Comparison of ENCODE assay signal across 17 mouse cellular contexts in the genomic region with DNA sequence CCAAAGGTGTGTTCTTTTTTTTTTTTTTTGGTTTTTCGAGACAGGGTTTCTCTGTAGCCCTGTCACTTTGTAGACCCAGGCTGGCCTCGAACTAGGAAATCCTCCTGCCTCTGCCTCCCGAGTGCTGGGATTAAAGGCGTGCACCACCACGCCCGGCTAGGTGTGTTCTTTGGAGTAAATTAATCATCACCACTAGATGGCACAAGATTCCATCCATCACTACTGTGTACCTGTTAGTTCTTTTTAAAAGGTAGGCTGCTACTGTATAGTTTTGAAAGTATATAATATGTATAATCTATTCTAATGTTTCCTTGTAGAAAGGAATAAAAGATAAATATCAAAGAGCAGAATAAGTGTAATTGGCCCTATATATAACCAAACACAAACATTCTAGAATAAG. TPM values are rescaled to one million over a fixed set of nuclear protein-coding genes. Genes with fewer than 3 reads are reported as not detected.
A peak's percentile ranks its signal among the peaks of the same experiment; 100 is the strongest.
DNase-seq lines count a peak whose midpoint lies in the region; ATAC-seq and TF ChIP-seq lines count a peak whose summit lies in the region.
"Had no signal": no experiment of that assay in that cellular context is flagged by ENCODE, and none has a peak within 500 bp of the region (broad histone marks: within the 10 kb centered on the region; RNA-seq: fewer than 3 reads in every experiment).

No protein-coding gene starts in this region.

- no peaks in the 10 kb centered on the region for H3K4me1 ChIP-seq in intestine, postnatal 0 days (replicated peaks; ENCODE audit: control insufficient read depth, insufficient read depth, low read length)
- no peaks in the 10 kb centered on the region for H3K4me1 ChIP-seq in intestine, embryonic 16.5 days (ENCODE audit: control insufficient read depth, insufficient read depth, low read length)
- 0 out of 2 replicates have a peak, but pooled peaks cover 3% of the 10 kb centered on the region for H3K4me1 ChIP-seq in lung, postnatal 0 days (ENCODE audit: insufficient read depth, low read depth, low read length)
- H3K4me1 ChIP-seq in MEL (ENCODE audit: control insufficient read depth in 1 of 2, insufficient read depth in 2 of 2, low read length in 2 of 2), result peaks cover 2 to 4% of the 10 kb centered on the region in 2 experiments; a peak in 3 of 4 replicates
- H3K4me1 ChIP-seq: limb, embryonic 15.5 days had no signal

- TF ChIP-seq POLR2A in MEL (IDR thresholded peaks at IDR 0.05; ENCODE audit: control insufficient read depth in 1 of 2, insufficient read depth in 1 of 2, low read depth in 1 of 2, low read length in 2 of 2, poor library complexity in 1 of 2), result no peak

- 91% methylated on average over 6 of the region's 6 CpGs for WGBS in intestine, postnatal 0 days
- 88% methylated on average over 6 of the region's 6 CpGs for WGBS in intestine, embryonic 16.5 days
- WGBS in lung, postnatal 0 days, result 83% methylated on average over 6 of the region's 6 CpGs

- no peak for TF ChIP-seq EP300 in lung, postnatal 0 days (IDR thresholded peaks at IDR 0.05)
- TF ChIP-seq EP300 in MEL (IDR thresholded peaks at IDR 0.05; ENCODE audit: low read depth in 1 of 2, low read length in 2 of 2), result no peak

- no peak overlapping the region for H3K9ac ChIP-seq in intestine, postnatal 0 days (ENCODE audit: low read depth, low read length)
- H3K9ac ChIP-seq in intestine, embryonic 16.5 days (ENCODE audit: low read depth, low read length), result no peak overlapping the region
- H3K9ac ChIP-seq in lung, postnatal 0 days (replicated peaks; ENCODE audit: low read depth), result no peak overlapping the region
- no peak overlapping the region for H3K9ac ChIP-seq in MEL (ENCODE audit: control insufficient read depth, low read depth, low read length, poor library complexity, severe bottlenecking)
- H3K9ac ChIP-seq: forebrain, embryonic 12.5 days; heart, embryonic 13.5 days; limb, embryonic 15.5 days; lung, embryonic 15.5 days; neural tube, embryonic 13.5 days had no signal

- H3K9me3 ChIP-seq in intestine, postnatal 0 days (ENCODE audit: control insufficient read depth), result no peaks in the 10 kb centered on the region
- no peaks in the 10 kb centered on the region for H3K9me3 ChIP-seq in intestine, embryonic 16.5 days (ENCODE audit: control insufficient read depth, low read length)
- no peaks in the 10 kb centered on the region for H3K9me3 ChIP-seq in lung, postnatal 0 days (ENCODE audit: low read length)
- no peaks in the 10 kb centered on the region for H3K9me3 ChIP-seq in MEL (replicated peaks; ENCODE audit: insufficient read depth, low read length)
- H3K9me3 ChIP-seq: forebrain, embryonic 12.5 days; heart, embryonic 13.5 days; limb, embryonic 15.5 days; lung, embryonic 15.5 days; neural tube, embryonic 13.5 days had no signal

- no peaks in the 10 kb centered on the region for H3K36me3 ChIP-seq in intestine, postnatal 0 days (ENCODE audit: control insufficient read depth, insufficient read depth)
- no peaks in the 10 kb centered on the region for H3K36me3 ChIP-seq in intestine, embryonic 16.5 days (ENCODE audit: control insufficient read depth, insufficient read depth, low read length)
- H3K36me3 ChIP-seq in lung, postnatal 0 days (ENCODE audit: insufficient read depth, low read length), result no peaks in the 10 kb centered on the region
- H3K36me3 ChIP-seq in MEL (ENCODE audit: control insufficient read depth in 1 of 2, insufficient read depth in 2 of 2, low read length in 2 of 2), result peaks cover 1 to 5% of the 10 kb centered on the region in 2 experiments
- H3K36me3 ChIP-seq: forebrain, embryonic 12.5 days; heart, embryonic 13.5 days; limb, embryonic 15.5 days; lung, embryonic 15.5 days; neural tube, embryonic 13.5 days had no signal

- no peak for ATAC-seq in intestine, postnatal 0 days
- ATAC-seq in intestine, embryonic 16.5 days, result no peak
- ATAC-seq in lung, postnatal 0 days, result no peak
- no peak for ATAC-seq in erythroid progenitor cell, adult 5-6 weeks (replicated peaks; ENCODE audit: low FRiP score, poor library complexity, severe bottlenecking)

- TF ChIP-seq RAD21 in MEL (IDR thresholded peaks at IDR 0.05; ENCODE audit: low read depth, low read length), result peak; percentile 18

- H3K27me3 ChIP-seq in intestine, postnatal 0 days (replicated peaks; ENCODE audit: control insufficient read depth, insufficient read depth, low read length), result no peaks in the 10 kb centered on the region
- H3K27me3 ChIP-seq in intestine, embryonic 16.5 days (replicated peaks; ENCODE audit: control insufficient read depth, insufficient read depth, low read length), result no peaks in the 10 kb centered on the region
- no peaks in the 10 kb centered on the region for H3K27me3 ChIP-seq in lung, postnatal 0 days (replicated peaks; ENCODE audit: insufficient read depth, low read length)
- H3K27me3 ChIP-seq in MEL (ENCODE audit: control insufficient read depth in 1 of 2, insufficient read depth in 2 of 2, low read length in 2 of 2), result no peaks in the 10 kb centered on the region
- H3K27me3 ChIP-seq: forebrain, embryonic 12.5 days; heart, embryonic 13.5 days; limb, embryonic 15.5 days; lung, embryonic 15.5 days; neural tube, embryonic 13.5 days had no signal

- no peak overlapping the region for H3K4me2 ChIP-seq in intestine, postnatal 0 days (replicated peaks; ENCODE audit: low read depth)
- no peak overlapping the region for H3K4me2 ChIP-seq in intestine, embryonic 16.5 days (ENCODE audit: low read depth, low read length)
- no peak overlapping the region for H3K4me2 ChIP-seq in lung, postnatal 0 days (replicated peaks; ENCODE audit: low read depth, low read length)
- H3K4me2 ChIP-seq: forebrain, embryonic 12.5 days; heart, embryonic 13.5 days; limb, embryonic 15.5 days; lung, embryonic 15.5 days; neural tube, embryonic 13.5 days had no signal

- no peak overlapping the region for H3K27ac ChIP-seq in intestine, postnatal 0 days (ENCODE audit: low read depth, low read length)
- H3K27ac ChIP-seq in intestine, embryonic 16.5 days (ENCODE audit: low read length), result no peak overlapping the region
- no peak overlapping the region for H3K27ac ChIP-seq in lung, postnatal 0 days (ENCODE audit: low read length)
- no peak overlapping the region for H3K27ac ChIP-seq in MEL (ENCODE audit: control insufficient read depth, low read depth, low read length)
- H3K27ac ChIP-seq: forebrain, embryonic 12.5 days; heart, embryonic 13.5 days; limb, embryonic 15.5 days; lung, embryonic 15.5 days; neural tube, embryonic 13.5 days had no signal

- TF ChIP-seq CTCF in intestine, postnatal 0 days (IDR thresholded peaks at IDR 0.05; ENCODE audit: low read depth), result peak; percentile 51
- TF ChIP-seq CTCF in lung, postnatal 0 days (IDR thresholded peaks at IDR 0.05), result peak; percentile 58
- peak in 1 of 3 experiments; percentile 31; a peak in 2 of 6 replicates for TF ChIP-seq CTCF in MEL (IDR thresholded peaks at IDR 0.05 in 2 of 3, conservative IDR thresholded peaks at IDR 0.05 in 1 of 3; ENCODE audit: control insufficient read depth in 1 of 3, insufficient read depth in 1 of 3, low read depth in 2 of 3, low read length in 3 of 3, poor library complexity in 1 of 3, severe bottlenecking in 1 of 3)

- H3K79me2 ChIP-seq in MEL (ENCODE audit: control insufficient read depth, insufficient read depth, low read length, poor library complexity), result 0 out of 2 replicates have a peak, but pooled peaks cover 1% of the 10 kb centered on the region

- DNase-seq in lung, postnatal 0 days (ENCODE audit: low spot score), result peak; percentile 48
- no peak for DNase-seq in lung, adult 18-20 months
- DNase-seq in MEL (ENCODE audit: low read depth, low spot score), result no peak
- DNase-seq in induced T-regulatory cell, adult 2 months (ENCODE audit: low read depth), result peak; percentile 27
- no peak for DNase-seq in right cerebral cortex, postnatal 36 days (ENCODE audit: low spot score in 2 of 2)
- DNase-seq: gastrocnemius, postnatal 36 days; thymus, postnatal 4 days had no signal

- H3K4me3 ChIP-seq in intestine, postnatal 0 days (ENCODE audit: low read depth, low read length), result no peak overlapping the region
- H3K4me3 ChIP-seq in intestine, embryonic 16.5 days (ENCODE audit: low read length), result no peak overlapping the region
- H3K4me3 ChIP-seq in lung, postnatal 0 days (ENCODE audit: low read depth, low read length), result no peak overlapping the region
- no peak overlapping the region for H3K4me3 ChIP-seq in MEL (ENCODE audit: control insufficient read depth in 1 of 2, insufficient read depth in 1 of 2, low read depth in 2 of 2, low read length in 2 of 2)
- H3K4me3 ChIP-seq: forebrain, embryonic 12.5 days; heart, embryonic 13.5 days; limb, embryonic 15.5 days; lung, embryonic 15.5 days; neural tube, embryonic 13.5 days had no signal

TF ChIP-seq in MEL, 35 proteins besides CTCF, POLR2A, EP300 and RAD21 (continues in another document):
- TF ChIP-seq CHD2 (IDR thresholded peaks at IDR 0.05; ENCODE audit: low read length), result no peak
- TF ChIP-seq POLR2AphosphoS2 (IDR thresholded peaks at IDR 0.05; ENCODE audit: low read length), result no peak
- no peak for TF ChIP-seq ZMIZ1 (IDR thresholded peaks at IDR 0.05; ENCODE audit: low read depth, low read length)
- TF ChIP-seq MEF2A (IDR thresholded peaks at IDR 0.05; ENCODE audit: extremely low read depth, insufficient replicate concordance, low read depth, low read length, poor library complexity, severe bottlenecking), result no peak
- no peak for TF ChIP-seq ZKSCAN1 (IDR thresholded peaks at IDR 0.05; ENCODE audit: low read depth, low read length)
- TF ChIP-seq SIN3A (IDR thresholded peaks at IDR 0.05; ENCODE audit: low read length), result no peak
- TF ChIP-seq KAT2A (conservative IDR thresholded peaks at IDR 0.05; ENCODE audit: low read depth, low read length), result no peak
- no peak for TF ChIP-seq TAL1 (IDR thresholded peaks at IDR 0.05; ENCODE audit: low read length)
- TF ChIP-seq GABPA (IDR thresholded peaks at IDR 0.05; ENCODE audit: low read depth, low read length), result no peak
- no peak for TF ChIP-seq USF2 (IDR thresholded peaks at IDR 0.05; ENCODE audit: borderline replicate concordance in 1 of 2, insufficient read depth in 1 of 2, low read depth in 1 of 2, low read length in 2 of 2)
- TF ChIP-seq ELF1 (IDR thresholded peaks at IDR 0.05; ENCODE audit: low read depth, low read length), result no peak
- TF ChIP-seq MXI1 (IDR thresholded peaks at IDR 0.05; ENCODE audit: low read depth, low read length), result no peak
- TF ChIP-seq ZC3H11A (IDR thresholded peaks at IDR 0.05; ENCODE audit: low read depth, low read length), result no peak

RNA-seq across cellular contexts. Expression of a gene that starts 50.7 kb away (rescaled TPM):
- polyA plus RNA-seq in intestine, postnatal 0 days (2015; fragmentation: Nextera tagmentation; extraction: Ambion mirVana), result 0.16 TPM in 1 of 2 replicates, not detected in the other
- 0.05 and 0.06 TPM in 2 replicates for polyA plus RNA-seq in intestine, embryonic 16.5 days (2015; fragmentation: Nextera tagmentation; extraction: Ambion mirVana)
- polyA plus RNA-seq in lung, postnatal 0 days (2015; fragmentation: Nextera tagmentation; extraction: Ambion mirVana), result 0.11 and 0.12 TPM in 2 replicates
- not detected in 2 replicates for total RNA-seq in MEL (2012; rRNA removed)
- not detected for polyA plus RNA-seq in MEL (2012; ENCODE audit: insufficient read depth in 1 of 2, insufficient read length in 2 of 2, low read depth in 1 of 2, low replicate concordance in 2 of 2, missing spikeins in 1 of 2)
- total RNA-seq in erythroid progenitor cell, adult 5-6 weeks (2015; ENCODE audit: low replicate concordance), result 0.84 and 4.0 TPM in 2 replicates
- total RNA-seq in erythroid progenitor cell, adult 5-6 weeks (2017; ENCODE audit: low replicate concordance), result 0.90 TPM in 1 of 2 replicates, not detected in the other
- total RNA-seq: gastrocnemius, postnatal 36 days; hematopoietic stem cell, adult 5-6 weeks; monocyte, adult 5-6 weeks had no signal
- polyA plus RNA-seq: forebrain, embryonic 12.5 days; heart, embryonic 13.5 days; limb, embryonic 15.5 days had no signal

Comparison
In these comparisons a context has a peak if more than half of its experiments do, and no peak if none do; other contexts are left out.
1. DNase-seq: peak in lung, postnatal 0 days (single experiment) and induced T-regulatory cell, adult 2 months (single experiment); none in lung, adult 18-20 months (0 of 2), MEL (single experiment) and right cerebral cortex, postnatal 36 days (0 of 2).